Mouse (Mus musculus) brain, embryonic 18.5 days (tissue): ENCODE measurements around the gene Arel1.

ENCODE experiments used
- DNase-seq: peaks from one replicate; pipeline ENCODE4 v3.0.0-alpha.2; 2012; ENCODE audit warnings: low read depth, low spot score

The Arel1 gene

GRCm38 (mm10) chr12:84948584-84949285, 22.0 kb downstream of the Arel1 start:
- no peak for DNase-seq

- no peak for DNase-seq
Measured at GRCm38 (mm10) chr12:84947894-84948583, 22.7 kb downstream of the Arel1 start.

GRCm38 (mm10) chr12:84944813-84945553, 25.7 kb downstream of the Arel1 start:
- DNase-seq: no peak

GRCm38 (mm10) chr12:84944150-84944812, 26.4 kb downstream of the Arel1 start:
- DNase-seq: no peak

GRCm38 (mm10) chr12:84943006-84943952, 27.4 kb downstream of the Arel1 start:
- DNase-seq: no peak

GRCm38 (mm10) chr12:84941717-84942116, 29.0 kb downstream of the Arel1 start:
- no peak for DNase-seq

- no peak for DNase-seq
Measured at GRCm38 (mm10) chr12:84940343-84940742, 30.4 kb downstream of the Arel1 start.

GRCm38 (mm10) chr12:84939117-84939516, 31.6 kb downstream of the Arel1 start:
- no peak for DNase-seq

GRCm38 (mm10) chr12:84935343-84935742, 35.4 kb downstream of the Arel1 start:
- DNase-seq: no peak

GRCm38 (mm10) chr12:84932210-84932609, 38.5 kb downstream of the Arel1 start:
- DNase-seq: no peak

- no peak for DNase-seq
Measured at GRCm38 (mm10) chr12:84926542-84926941, 44.2 kb downstream of the Arel1 start.

GRCm38 (mm10) chr12:84924324-84924723, 46.4 kb downstream of the Arel1 start:
- DNase-seq: no peak

- no peak for DNase-seq
Measured at GRCm38 (mm10) chr12:84921881-84922419, 48.8 kb downstream of the Arel1 start.

GRCm38 (mm10) chr12:84918809-84919208, 51.9 kb downstream of the Arel1 start:
- DNase-seq: no peak

GRCm38 (mm10) chr12:84917799-84918198, 52.9 kb downstream of the Arel1 start:
- no peak for DNase-seq

GRCm38 (mm10) chr12:84914959-84915358, 55.7 kb downstream of the Arel1 start:
- DNase-seq: no peak

GRCm38 (mm10) chr12:84912652-84913104, 58.0 kb downstream of the Arel1 start:
- no peak for DNase-seq

- DNase-seq: no peak
Measured at GRCm38 (mm10) chr12:84911640-84912039, 59.1 kb downstream of the Arel1 start.

- DNase-seq: no peak
Measured at GRCm38 (mm10) chr12:84910066-84910465, 60.6 kb downstream of the Arel1 start.
